Mouse (Mus musculus): ENCODE measurements at regions not wholly inside any gene's neighbourhood (a gene's known extent, or its start where the extent isn't known, plus 50 kb on each side); places are given as distances from the start of the nearest gene placed in this dataset.

GRCm38 (mm10) chr12:25196022-25196421, 99.1 kb upstream of the Id2 start:
- TF ChIP-seq CTCF (IDR thresholded peaks at IDR 0.05; ENCODE audit: borderline replicate concordance, extremely low read depth, insufficient read depth, insufficient read length) (no peak), POLR2A (IDR thresholded peaks at IDR 0.05; ENCODE audit: borderline replicate concordance, extremely low read depth, insufficient read depth, insufficient read length, poor library complexity, severe bottlenecking) (no peak)
